Mouse (Mus musculus): Measurements from ENCODE around the gene Csnk1g1. TPM values are rescaled to one million over a fixed set of nuclear protein-coding genes. Genes with fewer than 3 reads are reported as not detected.

The Csnk1g1 gene
- polyA plus RNA-seq, 1 experiment from 2014 or later, result 22.3 TPM

DNA sequence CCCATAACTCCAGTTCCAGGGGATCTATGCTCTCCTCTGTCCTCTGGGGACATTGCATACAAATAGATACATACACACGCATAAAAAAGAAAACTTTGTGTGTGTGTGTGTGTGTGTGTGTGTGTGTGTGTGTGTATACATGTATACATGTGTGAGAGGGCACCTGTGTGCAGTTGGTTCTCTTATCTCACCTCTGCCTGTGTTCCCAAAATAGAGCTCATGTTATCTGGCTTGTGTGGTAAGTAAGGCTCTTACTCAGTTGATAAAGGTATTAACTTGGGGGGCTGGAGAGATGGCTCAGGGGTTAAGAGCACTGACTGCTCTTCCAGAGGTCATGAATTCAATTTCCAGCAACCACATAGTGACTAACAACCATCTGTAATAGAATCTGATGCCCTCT is 8.3 kb downstream of the Csnk1g1 start:
- H3K4me1 ChIP-seq, result no peaks in the 10 kb centered on the region
- no peaks in the 10 kb centered on the region for H3K27me3 ChIP-seq (replicated peaks)
- no peak overlapping the region for H3K27ac ChIP-seq
- no peak overlapping the region for H3K4me3 ChIP-seq
- 79% methylated on average over 1 of the region's 1 CpGs for WGBS
- H3K9ac ChIP-seq, result no peak overlapping the region
- H3K4me2 ChIP-seq (replicated peaks), result no peak overlapping the region
- H3K36me3 ChIP-seq, result no peaks in the 10 kb centered on the region
- no peaks in the 10 kb centered on the region for H3K9me3 ChIP-seq
- ATAC-seq (ENCODE audit: low FRiP score, low read depth), result no peak

DNA sequence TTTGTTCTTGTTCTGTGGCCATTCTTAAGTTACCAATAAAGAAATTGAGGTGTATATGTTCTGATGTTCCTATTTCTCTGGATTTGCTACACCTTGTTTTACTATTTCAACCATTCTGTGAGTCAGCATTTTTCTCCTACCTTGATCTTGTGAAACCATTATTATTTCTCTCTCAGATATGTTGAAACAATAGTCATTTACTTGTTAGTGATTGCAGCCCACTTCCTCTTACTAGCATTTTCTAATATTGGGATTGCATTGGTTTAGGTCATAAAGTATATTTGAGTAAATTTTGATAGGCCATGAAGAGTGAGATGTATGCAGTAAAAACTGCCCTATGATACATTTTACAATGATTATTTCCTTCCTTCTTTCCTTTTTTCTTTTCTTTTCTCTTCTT is 19.7 kb downstream of the Csnk1g1 start:
- Histone ChIP-seq H3K4me2 (replicated peaks) (no peak overlapping the region), H3K4me1 (no peaks in the 10 kb centered on the region), H3K36me3 (no peaks in the 10 kb centered on the region), H3K9ac (no peak overlapping the region), H3K27ac (no peak overlapping the region), H3K9me3 (no peaks in the 10 kb centered on the region), H3K27me3 (replicated peaks) (no peaks in the 10 kb centered on the region), H3K4me3 (no peak overlapping the region)
- no peak for ATAC-seq (ENCODE audit: low FRiP score, low read depth)

DNA sequence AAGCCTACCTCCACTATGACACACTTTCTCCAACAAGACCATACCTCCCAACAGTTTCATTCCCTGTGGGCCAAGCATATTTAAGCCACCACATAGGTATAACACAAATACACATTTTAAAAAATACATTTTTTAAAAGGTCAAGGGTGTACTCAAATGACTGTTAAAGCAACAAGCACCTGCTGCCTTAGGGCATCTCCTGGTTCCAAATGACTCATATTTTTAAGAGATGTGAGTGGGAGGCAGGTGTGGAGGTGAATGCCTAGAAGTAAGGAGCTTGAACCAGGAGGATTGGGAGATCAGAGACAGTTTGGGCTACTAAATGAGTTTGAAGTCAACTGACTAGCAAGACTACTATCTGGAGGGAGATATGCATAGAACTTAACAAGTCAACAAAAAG is 21.1 kb downstream of the Csnk1g1 start:
- H3K4me3 ChIP-seq, result no peak overlapping the region
- H3K9ac ChIP-seq, result no peak overlapping the region
- no peaks in the 10 kb centered on the region for H3K27me3 ChIP-seq (replicated peaks)
- no peaks in the 10 kb centered on the region for H3K36me3 ChIP-seq
- no peak for ATAC-seq (ENCODE audit: low FRiP score, low read depth)
- no peak overlapping the region for H3K4me2 ChIP-seq (replicated peaks)
- H3K27ac ChIP-seq, result no peak overlapping the region
- H3K4me1 ChIP-seq, result no peaks in the 10 kb centered on the region
- H3K9me3 ChIP-seq, result no peaks in the 10 kb centered on the region

- no peak for ATAC-seq (ENCODE audit: low FRiP score, low read depth)
- H3K4me2 ChIP-seq (replicated peaks), result no peak overlapping the region
- no peaks in the 10 kb centered on the region for H3K36me3 ChIP-seq
- H3K27ac ChIP-seq, result no peak overlapping the region
- no peak overlapping the region for H3K9ac ChIP-seq
- 86% methylated on average over 2 of the region's 2 CpGs for WGBS
- H3K9me3 ChIP-seq, result no peaks in the 10 kb centered on the region
- H3K4me1 ChIP-seq, result no peaks in the 10 kb centered on the region
- H3K27me3 ChIP-seq (replicated peaks), result no peaks in the 10 kb centered on the region
- H3K4me3 ChIP-seq, result no peak overlapping the region
Measured at GRCm38 (mm10) chr9:65937566-65937965, 28.8 kb downstream of the Csnk1g1 start.

DNA sequence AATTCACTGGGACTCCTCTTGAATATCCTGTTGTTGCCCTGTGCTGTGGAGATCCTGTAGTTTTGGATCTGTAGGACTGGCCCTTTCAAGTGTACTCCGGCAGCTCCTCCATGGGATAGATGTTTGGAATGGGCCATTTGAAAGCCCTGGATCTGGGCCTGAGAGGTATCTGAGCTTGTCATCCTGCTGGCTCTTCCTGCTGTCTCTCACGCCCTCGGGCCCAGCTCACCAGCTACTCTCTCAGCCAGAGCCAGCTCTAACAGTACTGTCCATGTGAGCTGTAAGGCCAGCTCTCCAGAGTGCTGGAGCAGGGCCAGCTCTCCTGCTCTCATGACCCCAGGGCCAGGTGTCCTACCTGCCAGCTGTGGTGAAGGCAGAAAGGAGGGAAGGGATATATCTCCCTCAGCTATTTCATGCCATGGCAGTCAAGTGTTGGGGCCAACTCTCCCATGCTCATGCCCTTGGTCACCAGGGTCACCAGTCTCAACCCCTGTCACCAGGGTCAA is 42.4 kb downstream of the Csnk1g1 start:
- H3K4me3 ChIP-seq, result no peak overlapping the region
- no peak overlapping the region for H3K4me2 ChIP-seq (replicated peaks)
- H3K4me1 ChIP-seq, result no peaks in the 10 kb centered on the region
- no peaks in the 10 kb centered on the region for H3K27me3 ChIP-seq (replicated peaks)
- peaks cover 12% of the 10 kb centered on the region for H3K36me3 ChIP-seq
- H3K27ac ChIP-seq, result no peak overlapping the region
- no peak overlapping the region for H3K9ac ChIP-seq
- H3K9me3 ChIP-seq, result no peaks in the 10 kb centered on the region
- ATAC-seq (ENCODE audit: low FRiP score, low read depth), result no peak
- 81% methylated on average over 3 of the region's 3 CpGs for WGBS

GRCm38 (mm10) chr9:65970009-65970408 is 61.3 kb downstream of the Csnk1g1 start:
- Histone ChIP-seq H3K27ac (no peak overlapping the region), H3K36me3 (no peaks in the 10 kb centered on the region), H3K4me1 (no peaks in the 10 kb centered on the region), H3K9ac (no peak overlapping the region), H3K27me3 (replicated peaks) (no peaks in the 10 kb centered on the region), H3K4me3 (no peak overlapping the region), H3K4me2 (replicated peaks) (no peak overlapping the region), H3K9me3 (no peaks in the 10 kb centered on the region)
- ATAC-seq (ENCODE audit: low FRiP score, low read depth), result no peak
- WGBS, result 95% methylated on average over 3 of the region's 3 CpGs

GRCm38 (mm10) chr9:65973206-65973605 is 64.5 kb downstream of the Csnk1g1 start:
- no peaks in the 10 kb centered on the region for H3K4me1 ChIP-seq
- no peaks in the 10 kb centered on the region for H3K27me3 ChIP-seq (replicated peaks)
- WGBS, result 74% methylated on average over 2 of the region's 2 CpGs
- no peaks in the 10 kb centered on the region for H3K36me3 ChIP-seq
- no peak for ATAC-seq (ENCODE audit: low FRiP score, low read depth)
- no peak overlapping the region for H3K4me3 ChIP-seq
- no peaks in the 10 kb centered on the region for H3K9me3 ChIP-seq
- no peak overlapping the region for H3K4me2 ChIP-seq (replicated peaks)
- no peak overlapping the region for H3K27ac ChIP-seq
- H3K9ac ChIP-seq, result no peak overlapping the region

GRCm38 (mm10) chr9:65975886-65976285 is 67.2 kb downstream of the Csnk1g1 start:
- Histone ChIP-seq H3K36me3 (no peaks in the 10 kb centered on the region), H3K27me3 (replicated peaks) (no peaks in the 10 kb centered on the region), H3K9me3 (no peaks in the 10 kb centered on the region), H3K9ac (no peak overlapping the region), H3K4me3 (no peak overlapping the region), H3K27ac (no peak overlapping the region), H3K4me2 (replicated peaks) (no peak overlapping the region), H3K4me1 (no peaks in the 10 kb centered on the region)
- ATAC-seq (ENCODE audit: low FRiP score, low read depth), result no peak

DNA sequence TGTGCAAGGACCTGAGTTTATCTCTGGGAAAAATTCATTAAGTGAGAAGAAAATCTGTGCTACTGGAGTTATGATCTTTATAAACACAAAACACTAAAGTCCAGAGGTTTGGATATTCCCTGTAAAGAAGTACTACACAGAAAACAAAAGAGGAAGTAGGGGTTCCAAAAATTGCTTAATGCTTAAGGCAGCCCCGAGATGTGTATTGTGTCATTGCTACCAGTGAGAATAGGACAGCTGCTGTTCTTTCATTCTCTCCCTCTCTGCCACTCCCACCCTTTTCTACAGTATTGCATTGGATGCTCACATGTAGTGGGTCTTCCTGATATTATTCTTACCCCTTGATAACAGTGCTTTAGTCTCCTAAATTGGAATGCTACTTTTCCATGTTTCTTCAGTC is 74.1 kb downstream of the Csnk1g1 start:
- no peaks in the 10 kb centered on the region for H3K27me3 ChIP-seq (replicated peaks)
- H3K9me3 ChIP-seq, result no peaks in the 10 kb centered on the region
- H3K36me3 ChIP-seq, result no peaks in the 10 kb centered on the region
- no peak overlapping the region for H3K4me3 ChIP-seq
- WGBS, result 71% methylated on average over 1 of the region's 1 CpGs
- no peaks in the 10 kb centered on the region for H3K4me1 ChIP-seq
- H3K4me2 ChIP-seq (replicated peaks), result no peak overlapping the region
- no peak overlapping the region for H3K9ac ChIP-seq
- ATAC-seq (ENCODE audit: low FRiP score, low read depth), result no peak
- H3K27ac ChIP-seq, result no peak overlapping the region

DNA sequence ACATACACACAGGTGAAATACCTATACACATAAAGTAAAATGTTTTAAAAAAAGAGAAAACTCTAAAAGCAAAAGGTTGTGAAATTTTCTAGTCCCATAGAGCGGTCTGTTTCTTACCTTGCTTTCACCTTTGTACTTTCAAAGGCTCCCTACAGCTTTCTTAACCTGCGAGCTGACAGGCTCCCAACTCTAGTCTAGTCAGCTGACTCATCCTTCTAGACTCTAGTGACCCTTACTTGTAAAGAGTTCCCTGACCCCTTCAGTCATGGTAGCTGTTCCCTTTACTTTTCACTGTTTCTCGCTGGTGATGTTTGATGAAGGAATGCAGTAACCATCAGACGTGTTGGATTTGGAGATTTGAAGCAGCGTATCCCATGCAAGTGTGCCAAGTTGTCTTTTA is 78.3 kb downstream of the Csnk1g1 start:
- H3K4me2 ChIP-seq (replicated peaks), result no peak overlapping the region
- no peaks in the 10 kb centered on the region for H3K27me3 ChIP-seq (replicated peaks)
- no peak overlapping the region for H3K4me3 ChIP-seq
- WGBS, result 91% methylated on average over 5 of the region's 5 CpGs
- no peaks in the 10 kb centered on the region for H3K9me3 ChIP-seq
- no peaks in the 10 kb centered on the region for H3K4me1 ChIP-seq
- no peaks in the 10 kb centered on the region for H3K36me3 ChIP-seq
- ATAC-seq (ENCODE audit: low FRiP score, low read depth), result no peak
- no peak overlapping the region for H3K9ac ChIP-seq
- no peak overlapping the region for H3K27ac ChIP-seq

DNA sequence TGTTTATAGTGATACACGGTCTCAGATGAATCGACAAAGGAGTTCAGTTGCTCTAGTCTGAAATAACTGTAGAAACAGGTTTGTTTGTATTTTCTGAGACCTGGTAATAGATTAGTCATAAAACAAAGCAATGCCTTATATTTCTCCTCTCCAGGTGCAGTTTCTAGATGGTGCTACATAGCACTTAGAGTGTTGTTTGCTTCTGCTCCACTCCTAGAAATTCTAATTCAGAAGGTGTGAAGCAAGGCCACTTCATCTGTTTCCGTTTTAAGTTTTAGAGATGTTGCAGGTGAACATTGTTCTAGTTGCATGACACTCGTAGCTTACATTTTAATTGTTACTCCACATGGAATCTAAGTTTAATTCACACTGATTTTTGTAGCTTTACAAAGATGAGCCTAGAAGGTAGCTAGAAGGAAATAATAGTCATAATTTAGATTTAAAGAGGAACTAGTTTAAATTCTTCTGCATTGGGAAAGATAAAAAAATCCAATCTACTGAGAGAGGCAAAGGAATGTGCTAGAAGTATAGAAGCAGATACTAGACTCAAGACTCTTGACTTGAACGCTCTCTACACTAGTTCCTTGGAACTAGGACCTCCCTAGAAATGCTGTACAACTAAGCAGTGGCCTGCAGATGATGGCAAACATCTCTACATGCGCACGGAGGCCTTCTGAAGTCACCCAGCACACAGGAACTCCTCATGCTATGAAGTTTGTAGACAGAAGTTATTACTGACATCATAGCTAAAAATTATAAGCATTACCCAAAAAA is 87.1 kb downstream of the Csnk1g1 start:
- 94% methylated on average over 7 of the region's 7 CpGs for WGBS
- no peaks in the 10 kb centered on the region for H3K4me1 ChIP-seq
- ATAC-seq (ENCODE audit: low FRiP score, low read depth), result no peak
- H3K4me2 ChIP-seq (replicated peaks), result no peak overlapping the region
- no peaks in the 10 kb centered on the region for H3K9me3 ChIP-seq
- H3K27me3 ChIP-seq (replicated peaks), result no peaks in the 10 kb centered on the region
- no peak overlapping the region for H3K4me3 ChIP-seq
- peaks cover 6% of the 10 kb centered on the region; the same call in 1 of the 2 replicates for H3K36me3 ChIP-seq
- no peak overlapping the region for H3K9ac ChIP-seq
- H3K27ac ChIP-seq, result no peak overlapping the region

- Histone ChIP-seq H3K4me2 (replicated peaks) (no peak overlapping the region), H3K9ac (no peak overlapping the region), H3K27me3 (replicated peaks) (no peaks in the 10 kb centered on the region), H3K9me3 (no peaks in the 10 kb centered on the region), H3K27ac (no peak overlapping the region), H3K4me3 (no peak overlapping the region), H3K36me3 (peaks cover 12% of the 10 kb centered on the region; the same call in 1 of the 2 replicates), H3K4me1 (no peaks in the 10 kb centered on the region)
- WGBS, result 35% methylated on average over 5 of the region's 5 CpGs
- ATAC-seq (ENCODE audit: low FRiP score, low read depth), result no peak
Measured at GRCm38 (mm10) chr9:65998965-65999364, 90.2 kb downstream of the Csnk1g1 start.

GRCm38 (mm10) chr9:66004380-66004779 is 95.7 kb downstream of the Csnk1g1 start:
- H3K27ac ChIP-seq, result no peak overlapping the region
- 64% methylated on average over 4 of the region's 4 CpGs for WGBS
- no peak overlapping the region for H3K4me3 ChIP-seq
- no peaks in the 10 kb centered on the region for H3K9me3 ChIP-seq
- H3K27me3 ChIP-seq (replicated peaks), result no peaks in the 10 kb centered on the region
- H3K4me1 ChIP-seq, result no peaks in the 10 kb centered on the region
- no peak for ATAC-seq (ENCODE audit: low FRiP score, low read depth)
- no peak overlapping the region for H3K9ac ChIP-seq
- H3K4me2 ChIP-seq (replicated peaks), result no peak overlapping the region
- H3K36me3 ChIP-seq, result peaks cover 14% of the 10 kb centered on the region; the same call in 1 of the 2 replicates
